Mouse (Mus musculus) thymus, adult 18-20 months (tissue): ENCODE measurements around the gene Smarca4.
A peak's percentile ranks its signal among the peaks of the same experiment; 100 is the strongest.
"Not testable (repeated sequence)": the region's sequence is repeated elsewhere in the genome, so short reads cannot be mapped to it uniquely, and the experiment has no call there.

Experiments used
- DNase-seq, 2 experiments: peaks; one replicate each; pipeline ENCODE4 v3.0.0; 2022; ENCODE audit warnings: mixed read lengths in 2 of 2

Smarca4 gene

GRCm38 (mm10) chr9:21615617-21616231 lies at the start of gene Smarca4:
TSS of gene Smarca4 (plus strand) at chr9:21616169.
- DNase-seq = peak; percentile 99

GRCm38 (mm10) chr9:21566538-21566937 lies 49.4 kb upstream of the Smarca4 start:
- no peak for DNase-seq

- no peak for DNase-seq
Measured at GRCm38 (mm10) chr9:21567051-21567450, 48.9 kb upstream of the Smarca4 start.

GRCm38 (mm10) chr9:21568657-21569255 lies 47.2 kb upstream of the Smarca4 start:
- DNase-seq = no peak

GRCm38 (mm10) chr9:21574012-21574801 lies 41.8 kb upstream of the Smarca4 start:
- DNase-seq = no peak

GRCm38 (mm10) chr9:21575253-21575652 lies 40.7 kb upstream of the Smarca4 start:
- DNase-seq = no peak

- DNase-seq = no peak
Measured at GRCm38 (mm10) chr9:21576286-21576685, 39.7 kb upstream of the Smarca4 start.

- no peak for DNase-seq
Measured at GRCm38 (mm10) chr9:21578226-21578625, 37.7 kb upstream of the Smarca4 start.

GRCm38 (mm10) chr9:21585401-21585800 lies 30.6 kb upstream of the Smarca4 start:
- DNase-seq = no peak

- no peak for DNase-seq
Measured at GRCm38 (mm10) chr9:21587678-21588349, 28.2 kb upstream of the Smarca4 start.

GRCm38 (mm10) chr9:21588350-21588749 lies 27.6 kb upstream of the Smarca4 start:
- no peak for DNase-seq

- no peak for DNase-seq
Measured at GRCm38 (mm10) chr9:21589538-21589937, 26.4 kb upstream of the Smarca4 start.

GRCm38 (mm10) chr9:21591127-21591830 lies 24.7 kb upstream of the Smarca4 start:
- DNase-seq = no peak

- no peak for DNase-seq
Measured at GRCm38 (mm10) chr9:21591831-21592702, 23.9 kb upstream of the Smarca4 start.

GRCm38 (mm10) chr9:21592703-21593121 lies 23.3 kb upstream of the Smarca4 start, which contains the start of the genes Timm29 and Yipf2:
TSS of gene Timm29 (plus strand) at chr9:21592722.
TSS of gene Yipf2 (minus strand) at chr9:21592828.
- DNase-seq = peak; percentile 77 to 85

GRCm38 (mm10) chr9:21593122-21593721 lies 22.7 kb upstream of the Smarca4 start:
- peak; percentile 32 to 48 for DNase-seq

- DNase-seq = not testable (repeated sequence)
Measured at GRCm38 (mm10) chr9:21594350-21594749, 21.6 kb upstream of the Smarca4 start.

GRCm38 (mm10) chr9:21594838-21595237 lies 21.1 kb upstream of the Smarca4 start:
- no peak for DNase-seq

GRCm38 (mm10) chr9:21598198-21598597 lies 17.8 kb upstream of the Smarca4 start:
- no peak for DNase-seq

GRCm38 (mm10) chr9:21600186-21600585 lies 15.8 kb upstream of the Smarca4 start:
- no peak for DNase-seq

GRCm38 (mm10) chr9:21601073-21601472 lies 14.9 kb upstream of the Smarca4 start:
- no peak for DNase-seq
